Mouse (Mus musculus): ENCODE measurements at regions not wholly inside any gene's neighbourhood (a gene's known extent, or its start where the extent isn't known, plus 50 kb on each side); places are given as distances from the start of the nearest gene placed in this dataset.
A peak's percentile ranks its signal among the peaks of the same experiment; 100 is the strongest.
"Not testable (repeated sequence)": the region's sequence is repeated elsewhere in the genome, so short reads cannot be mapped to it uniquely, and the experiment has no call there.

DNA sequence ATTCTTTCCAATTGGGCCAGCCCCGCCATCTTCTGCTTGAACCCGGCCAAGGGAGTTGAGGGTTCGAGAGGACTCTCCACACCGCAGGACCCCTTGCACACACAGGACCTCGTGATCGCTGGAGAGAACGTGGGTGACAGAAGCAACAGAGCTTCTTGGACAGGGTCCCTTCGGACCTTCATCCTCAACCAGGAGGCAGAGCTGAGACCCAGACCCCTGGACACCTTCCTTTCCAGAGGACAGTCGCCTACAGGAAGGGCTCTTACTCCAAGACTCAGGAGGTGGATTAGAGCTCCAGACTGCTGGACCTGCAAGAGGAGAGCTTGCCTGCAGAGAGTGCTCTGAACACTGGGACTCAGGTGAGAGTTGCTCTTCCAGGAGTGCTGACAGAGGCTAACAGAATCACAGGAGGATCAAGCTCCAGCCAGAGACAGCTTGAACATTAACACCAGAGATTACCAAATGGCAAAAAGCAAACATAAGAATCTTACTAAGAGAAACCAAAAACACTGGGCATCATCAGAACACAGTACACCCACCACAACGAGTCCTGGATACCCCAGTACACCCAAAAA is 99.3 kb upstream of the Arid1b start:
- not testable (repeated sequence) for H3K4me3 ChIP-seq (ENCODE audit: inconsistent target); H3K27ac ChIP-seq; H3K79me2 ChIP-seq (ENCODE audit: inconsistent target); H3K36me3 ChIP-seq (ENCODE audit: inconsistent target)
- WGBS (ENCODE audit: missing documents), result 90% methylated on average over 10 of the region's 10 CpGs

DNA sequence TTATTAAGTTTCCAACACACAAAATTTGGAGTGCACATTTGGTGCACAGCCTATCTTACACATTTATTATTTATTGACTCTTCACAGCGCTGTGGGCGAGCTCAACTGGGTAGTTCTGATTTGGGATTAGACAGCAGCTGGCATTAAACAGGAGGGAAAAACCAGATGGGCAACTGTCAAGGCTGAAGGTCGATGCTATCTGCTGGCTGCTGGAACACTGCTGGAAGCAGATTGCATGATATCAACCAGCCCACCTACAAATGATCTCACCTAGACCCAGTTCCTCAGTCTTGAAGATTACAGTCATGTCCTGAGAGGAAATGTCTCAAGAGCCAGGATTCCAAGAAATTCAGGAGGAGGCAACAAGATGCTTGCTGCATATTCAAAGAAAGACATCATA is 91.0 kb upstream of the Arid1b start:
- Histone ChIP-seq H3K36me3 (ENCODE audit: inconsistent target) (no peaks in the 10 kb centered on the region), H3K79me2 (ENCODE audit: inconsistent target) (no peaks in the 10 kb centered on the region), H3K27ac (no peak overlapping the region), H3K4me3 (ENCODE audit: inconsistent target) (no peak overlapping the region)
- 95% methylated on average over 3 of the region's 3 CpGs for WGBS (ENCODE audit: missing documents)

GRCm38 (mm10) chr17:4906504-4906903 is 87.6 kb upstream of the Arid1b start:
- Histone ChIP-seq H3K36me3 (ENCODE audit: inconsistent target) (no peaks in the 10 kb centered on the region), H3K27ac (no peak overlapping the region)
- 92% methylated on average over 3 of the region's 3 CpGs for WGBS (ENCODE audit: missing documents)

GRCm38 (mm10) chr17:4907181-4907752 is 86.9 kb upstream of the Arid1b start:
- H3K36me3 ChIP-seq (ENCODE audit: inconsistent target), result no peaks in the 10 kb centered on the region
- H3K27ac ChIP-seq, result peak overlapping the region; percentile 58
- 5% methylated on average over 11 of the region's 14 CpGs for WGBS (ENCODE audit: missing documents)
- no peaks in the 10 kb centered on the region for H3K79me2 ChIP-seq (ENCODE audit: inconsistent target)
- H3K4me3 ChIP-seq (ENCODE audit: inconsistent target), result peak overlapping the region; percentile 44

More at GRCm38 (mm10) chr17:4906504-4906903, 87.6 kb upstream of the Arid1b start:
- no peak overlapping the region for H3K4me3 ChIP-seq (ENCODE audit: inconsistent target)
- no peaks in the 10 kb centered on the region for H3K79me2 ChIP-seq (ENCODE audit: inconsistent target)

GRCm38 (mm10) chr17:4907841-4908571 is 86.1 kb upstream of the Arid1b start:
- no peaks in the 10 kb centered on the region for H3K36me3 ChIP-seq (ENCODE audit: inconsistent target)
- no peaks in the 10 kb centered on the region for H3K79me2 ChIP-seq (ENCODE audit: inconsistent target)
- 0% methylated on average over 79 of the region's 85 CpGs for WGBS (ENCODE audit: missing documents)
- peak overlapping the region; percentile 52 for H3K4me3 ChIP-seq (ENCODE audit: inconsistent target)
- H3K27ac ChIP-seq, result peak overlapping the region; percentile 58

DNA sequence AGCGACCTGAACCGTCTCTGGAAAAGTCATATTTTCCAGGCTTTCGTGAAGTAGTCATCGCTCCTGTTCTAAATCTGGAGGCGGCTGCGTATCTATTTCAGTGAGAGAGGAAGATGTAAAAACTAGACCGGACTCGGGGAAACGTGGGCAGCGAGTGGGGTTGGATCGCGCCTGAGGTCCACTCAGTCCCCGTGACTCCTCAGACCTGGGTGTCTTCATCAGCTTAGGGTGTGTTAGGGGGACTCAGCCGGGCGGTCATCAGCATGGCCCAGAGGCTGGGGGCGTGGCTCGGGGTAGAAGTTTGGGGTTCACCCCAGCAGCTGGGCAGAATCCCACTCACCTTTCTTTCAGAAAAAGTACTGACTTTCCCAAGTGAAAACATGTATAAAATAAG is 85.6 kb upstream of the Arid1b start:
- no peaks in the 10 kb centered on the region for H3K79me2 ChIP-seq (ENCODE audit: inconsistent target)
- peak overlapping the region; percentile 52 for H3K4me3 ChIP-seq (ENCODE audit: inconsistent target)
- WGBS (ENCODE audit: missing documents), result 8% methylated on average over 17 of the region's 17 CpGs
- no peaks in the 10 kb centered on the region for H3K36me3 ChIP-seq (ENCODE audit: inconsistent target)
- H3K27ac ChIP-seq, result peak overlapping the region; percentile 19; the same call in 1 of the 2 replicates

GRCm38 (mm10) chr17:4910182-4910581 is 84.0 kb upstream of the Arid1b start:
- Histone ChIP-seq H3K4me3 (ENCODE audit: inconsistent target) (no peak overlapping the region), H3K36me3 (ENCODE audit: inconsistent target) (no peaks in the 10 kb centered on the region), H3K27ac (no peak overlapping the region), H3K79me2 (ENCODE audit: inconsistent target) (no peaks in the 10 kb centered on the region)
- 82% methylated on average over 5 of the region's 5 CpGs for WGBS (ENCODE audit: missing documents)

DNA sequence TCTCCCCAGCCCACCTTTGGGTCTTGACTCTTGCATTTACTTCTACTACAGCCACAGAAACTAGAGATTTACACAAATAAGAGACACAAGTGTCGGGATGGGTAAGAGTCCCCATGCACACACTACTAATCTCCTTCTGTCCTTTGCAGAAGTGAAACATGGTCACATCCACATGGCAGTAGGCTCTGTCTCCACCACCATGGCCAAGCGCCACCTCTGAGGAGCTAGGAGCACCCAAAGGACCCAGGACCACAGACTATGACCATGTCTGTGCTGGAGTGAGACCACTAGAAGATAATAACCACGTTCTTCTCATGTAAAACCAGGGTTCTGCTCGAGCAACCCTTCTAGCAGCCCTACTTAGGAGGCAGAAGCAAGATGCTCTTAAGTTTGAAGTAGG is 81.1 kb upstream of the Arid1b start:
- 89% methylated on average over 4 of the region's 4 CpGs for WGBS (ENCODE audit: missing documents)
- no peaks in the 10 kb centered on the region for H3K36me3 ChIP-seq (ENCODE audit: inconsistent target)
- no peak overlapping the region for H3K27ac ChIP-seq
- H3K79me2 ChIP-seq (ENCODE audit: inconsistent target), result no peaks in the 10 kb centered on the region
- H3K4me3 ChIP-seq (ENCODE audit: inconsistent target), result no peak overlapping the region

DNA sequence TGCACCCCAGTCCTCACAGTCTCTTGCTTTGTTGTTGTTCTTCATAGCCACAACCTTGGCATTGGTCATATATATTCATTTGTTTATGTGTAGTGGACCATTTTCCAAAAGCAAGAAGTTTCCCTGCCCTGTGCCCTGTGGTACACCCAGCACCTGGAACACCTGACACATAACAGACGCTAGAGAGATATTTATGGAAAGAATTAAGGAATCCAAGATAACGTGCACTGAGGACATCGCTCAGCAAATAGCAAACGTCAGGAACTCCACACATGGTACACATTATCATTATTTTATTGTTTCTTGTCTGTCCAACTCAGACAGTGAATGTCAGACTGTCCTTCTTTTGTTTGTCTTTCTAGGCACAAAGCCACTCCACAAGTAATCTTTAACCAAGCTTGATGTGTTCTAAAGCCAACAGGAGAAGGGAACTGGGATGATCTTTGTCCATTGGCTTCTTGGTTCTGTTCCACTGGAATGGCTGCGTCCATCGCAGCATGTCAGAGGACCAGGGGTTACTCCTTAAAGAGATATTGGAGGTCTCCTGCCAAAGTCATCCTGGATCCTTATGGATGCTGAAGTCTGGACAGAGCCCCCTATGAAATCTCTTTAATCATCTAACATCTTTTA is 74.2 kb upstream of the Arid1b start:
- Histone ChIP-seq H3K36me3 (ENCODE audit: inconsistent target) (no peaks in the 10 kb centered on the region), H3K79me2 (ENCODE audit: inconsistent target) (no peaks in the 10 kb centered on the region), H3K27ac (no peak overlapping the region), H3K4me3 (ENCODE audit: inconsistent target) (no peak overlapping the region)
- WGBS (ENCODE audit: missing documents), result 96% methylated on average over 6 of the region's 6 CpGs

- Histone ChIP-seq H3K79me2 (ENCODE audit: inconsistent target) (no peaks in the 10 kb centered on the region), H3K36me3 (ENCODE audit: inconsistent target) (no peaks in the 10 kb centered on the region), H3K27ac (no peak overlapping the region), H3K4me3 (ENCODE audit: inconsistent target) (no peak overlapping the region)
- 92% methylated on average over 7 of the region's 7 CpGs for WGBS (ENCODE audit: missing documents)
Measured at GRCm38 (mm10) chr17:4921121-4921520, 73.0 kb upstream of the Arid1b start.

GRCm38 (mm10) chr17:4928631-4929030 is 65.5 kb upstream of the Arid1b start:
- no peaks in the 10 kb centered on the region for H3K79me2 ChIP-seq (ENCODE audit: inconsistent target)
- H3K36me3 ChIP-seq (ENCODE audit: inconsistent target), result no peaks in the 10 kb centered on the region
- WGBS (ENCODE audit: missing documents), result 96% methylated on average over 5 of the region's 5 CpGs
- H3K27ac ChIP-seq, result no peak overlapping the region
- H3K4me3 ChIP-seq (ENCODE audit: inconsistent target), result no peak overlapping the region

GRCm38 (mm10) chr17:4935268-4935667 is 58.9 kb upstream of the Arid1b start:
- Histone ChIP-seq H3K36me3 (ENCODE audit: inconsistent target) (no peaks in the 10 kb centered on the region), H3K4me3 (ENCODE audit: inconsistent target) (no peak overlapping the region), H3K27ac (no peak overlapping the region), H3K79me2 (ENCODE audit: inconsistent target) (no peaks in the 10 kb centered on the region)
- 95% methylated on average over 5 of the region's 5 CpGs for WGBS (ENCODE audit: missing documents)

- no peaks in the 10 kb centered on the region for H3K36me3 ChIP-seq (ENCODE audit: inconsistent target)
- WGBS (ENCODE audit: missing documents), result 98% methylated on average over 9 of the region's 9 CpGs
Measured at GRCm38 (mm10) chr17:4940589-4940988, 53.5 kb upstream of the Arid1b start.

GRCm38 (mm10) chr17:4941286-4941800 is 52.8 kb upstream of the Arid1b start:
- Histone ChIP-seq H3K27ac (no peak overlapping the region), H3K36me3 (ENCODE audit: inconsistent target) (no peaks in the 10 kb centered on the region), H3K4me3 (ENCODE audit: inconsistent target) (no peak overlapping the region), H3K79me2 (ENCODE audit: inconsistent target) (no peaks in the 10 kb centered on the region)
- WGBS (ENCODE audit: missing documents), result 94% methylated on average over 4 of the region's 4 CpGs

More at GRCm38 (mm10) chr17:4940589-4940988, 53.5 kb upstream of the Arid1b start:
- H3K27ac ChIP-seq, result no peak overlapping the region
- H3K79me2 ChIP-seq (ENCODE audit: inconsistent target), result no peaks in the 10 kb centered on the region
- H3K4me3 ChIP-seq (ENCODE audit: inconsistent target), result no peak overlapping the region

DNA sequence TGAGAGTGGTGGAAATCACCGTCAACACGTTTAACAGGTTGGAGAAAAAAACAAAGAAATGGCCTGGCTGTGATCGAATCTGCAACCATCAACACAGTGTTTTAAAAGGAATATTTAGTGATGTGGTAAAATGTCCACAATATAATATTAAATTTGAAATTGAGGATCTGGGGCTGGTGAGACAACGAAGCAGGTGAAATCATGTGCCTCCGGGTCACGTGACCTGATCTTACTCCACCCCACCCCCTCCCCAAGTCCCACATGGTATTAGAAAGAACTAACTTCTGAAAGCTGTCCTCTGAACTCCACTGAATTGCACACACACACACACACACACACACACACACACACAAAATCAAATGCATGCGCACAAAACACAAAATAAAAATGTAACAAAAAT is 51.3 kb upstream of the Arid1b start:
- H3K36me3 ChIP-seq (ENCODE audit: inconsistent target), result no peaks in the 10 kb centered on the region
- 91% methylated on average over 7 of the region's 7 CpGs for WGBS (ENCODE audit: missing documents)
- no peaks in the 10 kb centered on the region for H3K79me2 ChIP-seq (ENCODE audit: inconsistent target)
- no peak overlapping the region for H3K27ac ChIP-seq
- H3K4me3 ChIP-seq (ENCODE audit: inconsistent target), result no peak overlapping the region
